Mouse (Mus musculus): ENCODE results near the gene Pold4. TPM values are rescaled to one million over a fixed set of nuclear protein-coding genes. Genes with fewer than 3 reads are reported as not detected.

The Pold4 gene
- 56.2 TPM for total RNA-seq (2023)

DNA sequence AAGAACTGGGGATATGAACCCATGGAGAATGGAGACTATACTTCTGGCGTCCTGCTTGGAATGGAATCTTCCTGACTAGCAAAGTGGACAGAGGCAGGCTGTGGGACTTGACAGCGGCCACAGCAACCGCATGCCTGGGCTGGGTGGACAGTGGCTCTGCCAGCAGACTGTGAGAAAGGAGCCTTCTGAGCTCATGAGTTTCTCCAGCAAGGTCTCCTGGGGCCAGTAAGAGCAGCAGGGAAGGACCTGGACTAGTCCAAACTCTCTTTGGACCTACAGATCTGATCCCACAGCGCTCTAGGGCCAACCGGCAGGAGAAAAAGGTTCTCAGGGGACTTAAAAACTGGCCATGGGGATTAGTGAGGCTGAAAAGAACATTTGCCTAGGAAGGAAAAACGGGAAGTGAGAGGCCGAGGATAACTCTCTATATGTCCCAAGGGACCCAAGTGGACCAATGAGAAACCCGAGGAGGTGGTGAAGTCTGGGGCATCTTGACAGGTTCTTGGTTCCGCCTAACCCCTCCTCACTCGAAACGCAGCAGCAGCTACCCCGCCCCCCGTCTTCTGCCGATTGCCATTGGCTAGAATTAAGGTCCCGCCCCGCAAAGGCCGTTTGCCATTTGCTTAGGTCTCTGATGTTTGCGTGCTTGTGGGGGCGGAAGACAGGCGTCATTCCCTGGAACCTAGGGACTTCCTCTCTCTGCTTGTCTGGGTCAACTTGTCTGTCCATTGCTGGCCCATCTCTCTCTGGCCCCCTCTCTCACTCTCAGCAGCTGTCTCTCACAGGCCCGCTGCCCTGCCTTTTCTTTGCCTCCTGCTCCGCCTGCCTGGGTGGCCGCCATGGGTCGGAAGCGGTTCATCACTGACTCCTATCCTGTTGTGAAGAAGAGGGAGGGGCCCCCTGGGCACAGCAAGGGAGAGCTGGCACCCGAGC lies at the start of gene Pold4:
TSS of gene Pold4 (plus strand) at position 647 of the 933 bp plus-strand sequence.

DNA sequence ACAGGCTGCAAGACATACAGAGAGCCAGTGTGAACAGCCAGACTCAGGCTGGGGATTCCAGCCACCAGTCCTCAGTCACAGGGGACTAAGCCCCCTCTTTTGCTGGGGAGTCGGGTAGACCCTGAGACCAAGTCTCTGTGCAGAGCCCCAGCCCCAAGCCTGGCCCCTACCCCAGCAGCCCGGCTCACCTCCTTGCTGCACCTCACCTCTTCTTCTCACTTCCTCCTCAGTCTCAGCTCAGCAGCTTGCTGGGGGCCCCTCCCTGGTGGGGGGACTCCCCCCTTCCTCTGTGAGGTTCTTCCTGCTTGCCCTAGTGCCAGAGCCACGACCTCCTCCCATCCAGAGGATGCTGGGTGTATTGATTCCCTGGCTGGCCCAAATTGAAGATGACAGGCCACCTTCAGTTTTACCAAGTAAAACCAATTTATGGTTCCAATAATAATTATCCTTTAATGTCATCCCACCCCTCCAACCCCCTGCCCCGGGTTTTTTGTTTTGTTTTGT lies 40.8 kb upstream of the Pold4 start, which contains the start of gene Tbc1d10c:
TSS of gene Tbc1d10c (minus strand) at position 454 of the 504 bp plus-strand sequence.

DNA sequence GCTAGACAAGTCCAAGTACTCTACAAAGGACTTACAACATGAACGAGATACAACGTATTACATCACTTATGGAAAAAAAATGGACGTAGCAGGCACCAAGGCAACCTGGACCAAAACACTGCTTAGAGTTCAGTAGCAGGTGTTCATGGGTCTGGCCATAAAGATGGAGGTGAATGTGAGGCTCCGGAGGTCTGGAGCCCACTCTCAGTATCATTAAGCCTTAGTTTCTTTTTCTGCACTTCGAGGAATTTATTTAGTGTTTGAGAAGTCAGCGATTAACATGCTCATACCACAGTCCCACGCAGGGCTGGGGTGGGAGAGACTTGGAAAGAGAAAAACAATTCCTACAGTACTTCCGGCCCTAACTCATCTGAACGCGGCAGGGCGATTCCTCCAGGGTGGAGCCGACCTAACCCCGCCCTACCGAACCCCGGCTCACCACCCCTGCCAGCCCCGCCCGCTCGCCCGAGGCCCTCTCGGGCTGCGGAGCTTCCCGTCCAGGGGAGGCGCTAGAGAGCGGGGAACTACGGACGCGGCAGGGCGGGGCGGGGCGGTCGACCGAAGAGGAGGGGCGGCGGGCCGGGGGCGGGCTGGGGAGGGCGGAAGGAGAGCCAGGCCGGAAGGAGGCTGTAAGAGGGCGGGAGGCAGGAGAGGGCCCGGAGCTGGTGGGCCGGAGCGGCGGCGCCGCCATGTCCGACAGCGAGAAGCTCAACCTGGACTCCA lies 40.0 kb upstream of the Pold4 start, which contains the start of gene Ppp1ca:
TSS of gene Ppp1ca (plus strand) at position 538 of the 723 bp plus-strand sequence.

DNA sequence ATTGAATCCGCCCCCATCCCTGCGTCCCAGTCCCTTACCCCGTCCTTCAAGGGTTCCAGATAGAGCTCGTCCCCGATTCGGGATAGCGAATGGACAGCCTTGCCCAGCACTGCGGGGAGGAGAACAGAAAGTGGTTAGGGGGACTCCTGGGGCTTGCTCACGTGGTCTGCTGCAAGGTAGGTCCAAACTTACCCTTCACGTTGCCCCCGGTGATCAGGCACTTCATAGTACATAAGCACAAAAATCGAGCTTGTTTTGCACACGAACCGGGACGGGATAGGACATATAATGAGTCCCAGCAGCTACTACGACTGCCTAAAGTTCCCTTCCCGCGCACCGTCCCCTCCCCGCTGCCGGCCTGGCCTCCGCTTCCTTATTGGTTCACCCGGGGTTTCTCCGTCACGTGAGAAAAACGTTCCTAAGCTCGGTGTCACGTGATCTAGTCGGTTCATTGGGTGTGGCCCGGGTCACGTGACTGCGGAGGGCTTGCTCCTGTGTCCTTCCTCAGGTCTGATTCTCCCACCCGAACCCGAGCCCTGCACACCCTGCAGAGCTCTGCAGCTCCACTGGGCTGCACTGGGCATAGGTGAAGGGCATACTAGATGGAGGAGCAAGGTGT lies 30.3 kb upstream of the Pold4 start, which contains the start of gene Rad9a:
TSS of gene Rad9a (minus strand) at position 372 of the 619 bp plus-strand sequence.

DNA sequence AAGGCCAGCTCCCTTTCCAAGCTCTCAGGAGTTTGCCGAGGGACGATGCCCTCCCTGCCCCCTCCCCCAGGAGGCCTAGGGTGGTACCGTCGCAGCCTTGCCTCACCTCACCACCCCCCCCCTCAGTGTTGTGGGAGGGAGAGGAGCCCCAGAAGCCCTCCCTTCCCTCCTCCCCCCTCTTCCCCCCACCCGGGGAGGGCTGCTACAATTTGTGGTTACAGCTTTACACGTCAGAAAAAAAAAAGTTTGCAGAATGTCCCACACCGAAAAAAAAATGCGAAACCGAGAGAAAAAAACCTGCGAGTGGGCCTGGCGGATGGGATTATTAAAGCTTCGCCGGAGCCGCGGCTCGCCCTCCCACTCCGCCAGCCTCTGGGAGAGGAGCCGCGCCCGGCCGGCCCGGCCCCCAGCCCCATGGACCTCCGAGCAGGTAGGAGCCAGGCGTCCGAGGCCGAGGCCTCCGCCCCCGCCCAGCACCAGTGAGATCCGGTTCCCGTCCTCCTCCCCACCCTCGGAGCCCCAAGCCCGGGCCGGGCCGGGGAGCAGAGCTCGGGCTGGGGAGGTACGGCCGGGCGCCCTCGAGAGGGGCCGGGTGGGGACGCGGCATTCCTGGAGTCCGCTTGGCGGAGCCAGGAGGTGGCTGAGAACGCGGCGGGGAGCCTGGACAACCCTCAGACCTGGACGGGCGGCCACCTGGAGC lies 17.5 kb upstream of the Pold4 start, which contains the start of the genes Clcf1 and AC109138.7:
TSS of gene Clcf1 (plus strand) at position 168 of the 700 bp plus-strand sequence.
TSS of gene AC109138.7 (plus strand) at position 287 of the 700 bp plus-strand sequence.

DNA sequence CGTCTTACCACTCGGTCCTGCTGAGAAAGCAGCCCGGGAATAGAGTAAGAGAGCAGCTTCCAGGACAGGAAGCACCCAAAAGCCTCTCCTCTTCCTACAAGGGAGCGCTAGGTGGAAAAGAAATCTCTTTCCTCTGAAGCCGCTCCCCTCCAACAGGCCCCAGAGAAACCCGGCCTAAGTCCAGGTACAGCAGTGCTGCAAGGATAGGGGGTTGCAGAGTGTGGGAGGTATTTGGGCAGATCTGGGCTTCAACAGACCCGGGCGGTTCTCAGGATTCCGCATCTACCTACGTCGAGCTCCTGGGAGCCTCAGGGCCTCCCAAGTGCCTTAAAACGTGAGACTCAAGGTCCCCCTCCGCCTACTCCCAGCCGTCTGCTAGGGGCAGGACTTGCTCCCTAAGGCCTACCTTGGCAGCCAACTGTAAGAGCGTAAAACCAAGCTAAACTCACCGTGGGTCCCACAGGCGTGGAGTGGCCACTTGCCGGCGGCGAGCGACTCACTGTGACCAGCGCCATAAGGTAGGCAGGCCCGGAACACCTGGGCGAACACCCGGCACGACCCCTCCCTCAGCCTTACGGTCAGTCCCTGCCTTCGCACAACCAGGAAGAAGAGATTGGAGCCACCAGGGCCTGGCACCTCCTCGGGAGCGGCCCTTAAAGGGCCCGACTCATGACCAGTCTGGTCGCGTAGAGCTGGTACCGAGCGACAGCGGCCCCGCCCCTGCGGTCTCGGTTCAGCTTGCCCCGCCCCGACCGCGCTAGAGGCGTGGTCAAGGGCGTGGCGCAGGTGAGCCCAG lies 37.1 kb downstream of the Pold4 start, which contains the start of gene Ssh3:
TSS of gene Ssh3 (minus strand) at position 615 of the 796 bp plus-strand sequence.

DNA sequence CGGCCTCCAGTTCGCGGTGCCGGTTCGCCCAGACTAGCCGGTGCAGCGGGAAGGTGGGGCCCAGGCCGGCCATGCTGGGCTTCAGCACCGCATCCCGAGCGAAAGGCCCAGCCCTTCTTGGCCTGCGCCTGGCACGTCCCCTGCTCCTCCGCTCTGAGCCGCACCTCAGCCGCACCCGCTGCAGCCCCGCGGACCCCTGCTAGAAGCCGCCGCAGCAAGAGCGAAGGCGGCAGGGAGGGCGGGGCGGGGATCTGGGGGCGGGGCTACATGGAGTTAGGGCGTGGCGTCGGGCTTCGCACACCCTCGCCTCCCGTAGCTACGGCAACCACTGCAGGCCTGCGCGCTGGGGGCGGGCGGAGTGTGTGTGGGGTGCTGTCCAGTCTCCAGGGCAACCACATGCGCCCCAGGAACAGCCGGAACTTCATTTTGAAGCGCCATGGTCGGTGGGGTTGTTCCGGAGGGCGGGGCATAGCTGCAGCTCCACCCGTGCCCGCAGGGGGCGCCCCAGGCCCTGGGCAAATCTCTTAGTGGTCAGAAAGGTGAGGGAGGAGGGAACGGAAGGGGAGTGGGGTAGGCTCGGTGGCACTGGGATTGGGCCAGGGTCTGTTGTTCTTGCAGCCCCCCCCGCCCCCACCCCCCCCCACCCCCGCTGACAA lies 51.3 kb downstream of the Pold4 start, which contains the start of gene Ankrd13d:
TSS of gene Ankrd13d (minus strand) at position 240 of the 656 bp plus-strand sequence.

Other genes starting within 250 kb of the Pold4 start
- gene Acy3, start 245.3 kb upstream of the Pold4 start, total RNA-seq (2023) = not detected
- not detected for gene Tbx10, start 239.1 kb upstream of the Pold4 start, total RNA-seq (2023)
- gene Nudt8, start 231.3 kb upstream of the Pold4 start, total RNA-seq (2023) = 7.4 TPM
- gene Gm49405, start 231.3 kb upstream of the Pold4 start, total RNA-seq (2023) = 2.3 TPM
- 2.9 TPM for gene Doc2g, start 228.6 kb upstream of the Pold4 start, total RNA-seq (2023)
- gene Ndufv1, start 219.1 kb upstream of the Pold4 start, total RNA-seq (2023) = 84.9 TPM
- gene Gstp1, start 193.9 kb upstream of the Pold4 start, total RNA-seq (2023) = 182 TPM
- 20.7 TPM for gene Gstp2, start 185.9 kb upstream of the Pold4 start, total RNA-seq (2023)
- 39.0 TPM for gene Gstp3, start 172.3 kb upstream of the Pold4 start, total RNA-seq (2023)
- gene Cabp2, start 150.3 kb upstream of the Pold4 start, total RNA-seq (2023) = not detected
- 152 TPM for gene Cdk2ap2, start 134.7 kb upstream of the Pold4 start, total RNA-seq (2023)
- 266 TPM for gene Pitpnm1, start 131.9 kb upstream of the Pold4 start, total RNA-seq (2023)
- gene Aip, start 106.0 kb upstream of the Pold4 start, total RNA-seq (2023) = 149 TPM
- 0.26 TPM for gene Gpr152, start 92.1 kb upstream of the Pold4 start, total RNA-seq (2023)
- gene Cabp4, start 87.9 kb upstream of the Pold4 start, total RNA-seq (2023) = 0.18 TPM
- 121 TPM for gene Coro1b, start 83.3 kb upstream of the Pold4 start, total RNA-seq (2023)
- gene Ptprcap, start 78.3 kb upstream of the Pold4 start, total RNA-seq (2023) = 209 TPM
- 41.0 TPM for gene Rps6kb2, start 68.5 kb upstream of the Pold4 start, total RNA-seq (2023)
- gene Carns1, start 56.4 kb upstream of the Pold4 start, total RNA-seq (2023) = 75.2 TPM
- gene Tbc1d10c, start 40.6 kb upstream of the Pold4 start, total RNA-seq (2023) = 228 TPM
- 315 TPM for gene Ppp1ca, start 39.8 kb upstream of the Pold4 start, total RNA-seq (2023)
- gene Rad9a, start 30.2 kb upstream of the Pold4 start, total RNA-seq (2023) = 28.3 TPM
- 107 TPM for gene Clcf1, start 17.7 kb upstream of the Pold4 start, total RNA-seq (2023)
- gene AC109138.7, start 17.5 kb upstream of the Pold4 start, total RNA-seq (2023) = not detected
- gene Ssh3, start 37.3 kb downstream of the Pold4 start, total RNA-seq (2023) = 12.9 TPM
- 14.4 TPM for gene Ankrd13d, start 51.2 kb downstream of the Pold4 start, total RNA-seq (2023)
- gene Grk2, start 74.3 kb downstream of the Pold4 start, total RNA-seq (2023) = 343 TPM
- 132 TPM for gene Kdm2a, start 166.4 kb downstream of the Pold4 start, total RNA-seq (2023)
- gene Rhod, start 207.5 kb downstream of the Pold4 start, total RNA-seq (2023) = 1.1 TPM
- not detected for gene Syt12, start 245.5 kb downstream of the Pold4 start, total RNA-seq (2023)